Mouse (Mus musculus) ES-E14 (cell line): ENCODE measurements at regions not wholly inside any gene's neighbourhood (a gene's known extent, or its start where the extent isn't known, plus 50 kb on each side); places are given as distances from the start of the nearest gene placed in this dataset.

Experiments used
- DNase-seq: peaks from one replicate; pipeline ENCODE4 v3.0.0-alpha.2; 2013; ENCODE audit warnings: low read depth, low spot score
- H3K27ac ChIP-seq: 2 replicates; pipeline ENCODE4 v1.5.1; 2012; ENCODE audit warnings: low read depth, mild to moderate bottlenecking, low read length, moderate library complexity, mixed read lengths; ENCODE audit not compliant: poor library complexity, insufficient read depth, severe bottlenecking
- H3K36me3 ChIP-seq: 2 replicates; pipeline ENCODE4 v1.6.1; 2012; ENCODE audit warnings: mild to moderate bottlenecking, low read length, moderate library complexity, mixed read lengths; ENCODE audit not compliant: control insufficient read depth, poor library complexity, insufficient read depth, severe bottlenecking
- H3K4me1 ChIP-seq, 2 experiments: fragments of 150-350 bp in 1 of 2; sonication (generic) in 1 of 2; 2 replicates each; pipeline ENCODE4 v1.6.1; 2012; ENCODE audit warnings: low read length in 2 of 2, mild to moderate bottlenecking in 1 of 2, mixed read lengths in 1 of 2; ENCODE audit not compliant: control insufficient read depth in 2 of 2, insufficient read depth in 2 of 2, poor library complexity in 1 of 2
- H3K4me3 ChIP-seq, 2 experiments: fragments of 150-350 bp in 1 of 2; sonication (generic) in 1 of 2; 2 replicates each; pipeline ENCODE4 v1.5.1; 2012; ENCODE audit warnings: low read length in 2 of 2, low read depth in 1 of 2, mild to moderate bottlenecking in 1 of 2, mixed read lengths in 1 of 2; ENCODE audit not compliant: insufficient read depth in 1 of 2, poor library complexity in 1 of 2, severe bottlenecking in 1 of 2
- H3K9ac ChIP-seq: 2 replicates; pipeline ENCODE4 v1.6.1; 2012; ENCODE audit warnings: low read depth, mild to moderate bottlenecking, low read length, mixed read lengths; ENCODE audit not compliant: poor library complexity, insufficient read depth, severe bottlenecking
- H3K9me3 ChIP-seq: fragments of 150-350 bp; sonication (generic); 2 replicates; pipeline ENCODE4 v1.6.1; 2012; ENCODE audit warnings: low read depth, mild to moderate bottlenecking, low read length; ENCODE audit not compliant: control insufficient read depth, insufficient read depth
- CHD2 ChIP-seq: IDR thresholded peaks from 2 replicates; pipeline ENCODE4 v1.6.1; 2014; ENCODE audit warnings: mild to moderate bottlenecking, low read depth, low read length, inconsistent platforms
- HCFC1 ChIP-seq: IDR thresholded peaks from 2 replicates; pipeline ENCODE4 v1.6.1; 2012; ENCODE audit warnings: low read length, inconsistent platforms, borderline replicate concordance; ENCODE audit not compliant: insufficient read depth
- MAFK ChIP-seq: IDR thresholded peaks from 2 replicates; pipeline ENCODE4 v1.6.1; 2014; ENCODE audit warnings: mild to moderate bottlenecking, low read depth, low read length, inconsistent platforms; ENCODE audit not compliant: insufficient read depth
- ZC3H11A ChIP-seq: IDR thresholded peaks from 2 replicates; pipeline ENCODE4 v1.6.1; 2012; ENCODE audit warnings: low read depth, mild to moderate bottlenecking, inconsistent platforms, low read length, borderline replicate concordance
- ZNF384 ChIP-seq: IDR thresholded peaks from 2 replicates; pipeline ENCODE4 v1.6.1; 2012; ENCODE audit warnings: low read depth, low read length, inconsistent platforms
- in situ Hi-C, 2 experiments: fragments of 600-800 bp; cut with MboI; formaldehyde crosslinking; loops; one replicate each; pipeline ENCODE4 v1.15.1; 2025; ENCODE audit warnings: low sequenced_read_pairs in 2 of 2, inconsistent platforms in 1 of 2; ENCODE audit not compliant: unreplicated experiment in 2 of 2

- Histone ChIP-seq H3K27ac (no peak overlapping the region), H3K9me3 (no peaks in the 10 kb centered on the region), H3K36me3 (no peaks in the 10 kb centered on the region), H3K4me1 (0 out of 4 replicates have a peak, but pooled peaks cover 0 to 2% of the 10 kb centered on the region in 2 experiments), H3K9ac (no peak overlapping the region), H3K4me3 (no peak overlapping the region)
- in situ Hi-C loops: no loop called here
- TF ChIP-seq MAFK: no peak
- TF ChIP-seq CHD2: no peak
- no peak for TF ChIP-seq ZC3H11A
- no peak for TF ChIP-seq HCFC1
- no peak for TF ChIP-seq ZNF384
- DNase-seq: no peak
These were observed 148.7 kb downstream of the Tmem26 start for GRCm38 (mm10) chr10:68872102-68872501.

DNA sequence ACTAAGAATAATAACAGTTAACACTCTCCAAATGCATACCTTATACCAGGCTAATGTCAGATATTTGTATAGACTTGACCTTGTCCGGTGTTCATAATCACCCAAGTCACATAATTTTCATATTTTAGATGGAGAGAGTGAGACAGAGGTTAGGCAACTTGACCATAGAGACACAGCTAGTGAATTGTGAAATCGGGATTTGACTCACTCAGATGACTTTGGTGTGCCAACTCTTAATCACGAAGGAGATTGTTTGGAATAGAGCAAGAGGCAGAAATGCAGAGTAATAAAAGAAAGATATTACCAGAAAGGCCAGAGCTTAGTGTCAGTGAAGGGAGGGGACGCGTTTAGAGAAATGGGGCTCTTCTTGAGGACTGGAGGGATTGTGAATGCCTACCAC, 152.2 kb downstream of the Tmem26 start:
- TF ChIP-seq MAFK: no peak
- TF ChIP-seq ZNF384: no peak
- no peak for TF ChIP-seq CHD2
- no peak for TF ChIP-seq ZC3H11A
- TF ChIP-seq HCFC1: no peak
- Histone ChIP-seq H3K4me1 (no peaks in the 10 kb centered on the region), H3K9me3 (no peaks in the 10 kb centered on the region), H3K4me3 (no peak overlapping the region), H3K36me3 (no peaks in the 10 kb centered on the region), H3K9ac (no peak overlapping the region), H3K27ac (no peak overlapping the region)
- DNase-seq: no peak
- in situ Hi-C loops: no loop called here

DNA sequence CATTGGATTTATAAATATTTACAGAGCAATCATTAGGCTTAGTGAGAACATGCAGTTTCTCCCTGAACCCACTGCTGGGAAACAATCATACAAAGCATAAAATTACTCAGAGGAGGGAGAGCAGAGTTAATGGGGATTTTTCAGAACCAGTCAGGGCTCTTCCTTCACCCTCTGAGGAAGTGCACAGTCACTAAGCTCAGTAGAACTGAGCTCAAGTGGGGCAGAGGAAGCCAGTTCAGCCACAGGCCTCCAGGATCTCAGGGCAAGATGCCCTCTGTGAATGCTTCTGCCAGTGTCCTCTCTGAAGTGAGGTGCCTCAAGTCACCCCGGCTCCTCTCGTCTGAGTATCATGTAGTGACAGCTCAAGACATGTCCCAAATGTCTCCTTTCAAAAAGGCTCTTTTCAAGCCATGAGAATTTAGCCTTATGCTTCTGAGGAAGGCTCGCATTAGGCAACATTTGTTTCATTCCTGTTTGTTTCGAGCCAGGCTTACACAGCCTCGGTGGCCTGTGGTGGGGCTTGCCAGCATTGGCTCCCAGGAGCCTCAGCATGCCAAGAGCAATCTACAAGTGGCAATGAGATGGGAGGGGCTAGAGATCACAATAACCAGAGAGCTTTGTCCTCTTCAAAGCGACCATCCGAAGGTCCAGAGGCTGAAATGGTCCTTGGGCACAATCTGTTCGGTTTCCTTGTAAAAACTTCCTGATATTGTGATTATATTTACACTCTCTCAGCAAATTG, 169.8 kb downstream of the Tmem26 start:
- in situ Hi-C loops: no loop called here
- Histone ChIP-seq H3K4me1 (no peaks in the 10 kb centered on the region), H3K9me3 (no peaks in the 10 kb centered on the region), H3K4me3 (no peak overlapping the region), H3K27ac (no peak overlapping the region), H3K36me3 (no peaks in the 10 kb centered on the region), H3K9ac (no peak overlapping the region)
- TF ChIP-seq ZC3H11A (no peak), HCFC1 (no peak), MAFK (no peak), ZNF384 (no peak), CHD2 (no peak)
- no peak for DNase-seq

DNA sequence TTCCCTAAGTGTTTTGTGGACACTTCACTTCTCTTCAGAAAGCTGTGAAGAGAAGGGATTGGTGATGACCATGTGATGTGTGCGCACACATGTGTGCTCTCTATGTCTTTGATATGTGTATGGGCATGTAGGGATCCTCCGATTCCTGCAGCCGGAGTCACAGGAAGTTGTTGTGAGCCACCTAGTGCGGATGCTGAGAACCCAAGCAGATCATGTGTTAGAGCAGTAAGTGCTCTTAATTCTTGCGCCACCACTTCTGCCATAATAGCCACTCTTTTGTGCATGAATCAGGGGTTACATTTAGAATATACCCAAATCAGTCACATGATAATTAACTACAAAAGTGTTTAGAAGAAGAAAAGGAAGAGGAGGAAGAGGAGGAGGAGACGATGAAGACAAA, 170.7 kb downstream of the Tmem26 start:
- no peak overlapping the region for H3K4me3 ChIP-seq
- no peaks in the 10 kb centered on the region for H3K36me3 ChIP-seq
- no peaks in the 10 kb centered on the region for H3K9me3 ChIP-seq
- H3K9ac ChIP-seq: no peak overlapping the region
- H3K4me1 ChIP-seq: no peaks in the 10 kb centered on the region
- in situ Hi-C loops: no loop called here
- no peak overlapping the region for H3K27ac ChIP-seq
- no peak for DNase-seq
- TF ChIP-seq MAFK: no peak
- no peak for TF ChIP-seq ZNF384
- TF ChIP-seq CHD2: no peak
- no peak for TF ChIP-seq ZC3H11A
- TF ChIP-seq HCFC1: no peak

DNA sequence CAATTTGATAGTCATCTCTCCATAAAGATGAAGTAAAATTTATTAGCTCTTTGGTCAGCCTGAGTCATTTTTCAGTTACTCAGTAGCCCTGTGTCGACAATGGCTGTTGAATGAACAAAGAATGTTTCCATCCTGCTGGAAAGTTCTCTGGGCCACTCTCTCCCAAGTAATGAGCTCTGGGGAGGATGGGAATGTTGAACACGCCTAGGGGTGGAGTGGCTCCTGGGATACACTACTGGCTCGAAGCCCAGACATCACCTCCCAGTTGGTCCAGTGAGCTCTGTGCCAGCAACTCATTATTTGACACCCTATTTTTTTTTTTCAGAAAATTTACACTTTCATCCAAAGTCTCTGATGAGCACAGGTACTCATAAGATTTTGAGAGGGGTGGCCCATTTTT, 174.1 kb downstream of the Tmem26 start:
- in situ Hi-C loops: no loop called here
- no peak overlapping the region for H3K9ac ChIP-seq
- no peaks in the 10 kb centered on the region for H3K9me3 ChIP-seq
- no peaks in the 10 kb centered on the region for H3K4me1 ChIP-seq
- no peak overlapping the region for H3K27ac ChIP-seq
- H3K4me3 ChIP-seq: no peak overlapping the region
- H3K36me3 ChIP-seq: no peaks in the 10 kb centered on the region
- no peak for TF ChIP-seq MAFK
- no peak for TF ChIP-seq CHD2
- no peak for TF ChIP-seq ZC3H11A
- TF ChIP-seq HCFC1: no peak
- no peak for TF ChIP-seq ZNF384
- DNase-seq: no peak
